Mouse (Mus musculus) megakaryocyte, embryonic 14.5 days (primary cell): Measurements from ENCODE around the gene Stx11.

ENCODE experiments used
- FLI1 ChIP-seq: IDR thresholded peaks from 2 replicates; pipeline ENCODE4 v1.6.1; 2012; ENCODE audit warnings: low read length, inconsistent platforms, mixed read lengths
- GATA1 ChIP-seq: IDR thresholded peaks from 3 replicates; pipeline ENCODE4 v1.6.1; 2012; ENCODE audit warnings: mixed read lengths, low read length, inconsistent platforms, borderline replicate concordance

DNA sequence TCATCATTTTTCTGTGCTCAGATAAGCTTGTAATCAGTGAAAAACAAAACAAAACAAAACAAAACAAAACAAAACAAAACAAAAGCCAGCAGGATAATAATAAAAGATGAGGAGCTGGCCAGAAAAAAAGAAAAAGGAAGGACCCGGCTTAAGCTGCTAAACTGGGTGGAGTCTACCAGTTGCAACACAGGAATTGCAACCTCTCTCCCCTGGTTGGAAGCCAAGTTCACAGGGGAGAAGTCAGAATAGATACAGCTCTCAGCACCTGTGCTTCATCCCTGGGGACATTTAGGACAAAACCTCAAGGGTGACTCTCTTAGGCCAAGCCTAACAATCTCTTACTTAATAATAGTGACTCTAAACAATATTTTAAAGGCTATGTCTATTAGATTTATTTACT is 8.3 kb downstream of the Stx11 start:
- TF ChIP-seq GATA1: no peak
- TF ChIP-seq FLI1: no peak
